Mouse (Mus musculus) limb, embryonic 12.5 days (tissue): Measurements from ENCODE around the gene Zdhhc9. TPM values are rescaled to one million over a fixed set of nuclear protein-coding genes. Genes with fewer than 3 reads are reported as not detected.

ENCODE experiments used
- ATAC-seq: fragments of 200-750 bp; cut with Nextera tagmentation; 2 replicates; pipeline ENCODE4 v1.8.0; 2017; ENCODE audit warnings: low read depth, moderate TSS enrichment; ENCODE audit not compliant: insufficient number of reproducible peaks, insufficient read depth, low FRiP score, low TSS enrichment
- H3K27ac ChIP-seq: fragments of 300-500 bp; sonication (generic); 2 replicates; pipeline ENCODE4 v1.5.1; 2016; ENCODE audit warnings: mild to moderate bottlenecking, moderate library complexity
- H3K27me3 ChIP-seq: fragments of 300-500 bp; sonication (generic); 2 replicates; pipeline ENCODE4 v1.6.1; 2016; ENCODE audit warnings: mild to moderate bottlenecking, moderate library complexity
- H3K36me3 ChIP-seq: fragments of 300-500 bp; sonication (generic); 2 replicates; pipeline ENCODE4 v1.6.1; 2016; ENCODE audit warnings: mild to moderate bottlenecking, moderate library complexity
- H3K4me1 ChIP-seq: fragments of 300-500 bp; sonication (generic); replicated peaks from 2 replicates; pipeline ENCODE4 v1.6.1; 2016
- H3K4me2 ChIP-seq: fragments of 300-500 bp; sonication (generic); 2 replicates; pipeline ENCODE4 v1.6.1; 2016; ENCODE audit warnings: mild to moderate bottlenecking, moderate library complexity
- H3K4me3 ChIP-seq: fragments of 300-500 bp; sonication (generic); replicated peaks from 2 replicates; pipeline ENCODE4 v1.5.1; 2016; ENCODE audit warnings: mild to moderate bottlenecking
- H3K9ac ChIP-seq: fragments of 300-500 bp; sonication (generic); replicated peaks from 2 replicates; pipeline ENCODE4 v1.6.1; 2016; ENCODE audit warnings: mild to moderate bottlenecking, moderate library complexity
- H3K9me3 ChIP-seq: fragments of 300-500 bp; sonication (generic); 2 replicates; pipeline ENCODE4 v1.6.1; 2016; ENCODE audit warnings: mild to moderate bottlenecking, moderate library complexity
- WGBS: fragments of 180-500 bp; shearing (Covaris S2); methylation state at CpG from one replicate; pipeline ENCODE4 v1.1.7; 2016; 5-methylcytosine and 5-hydroxymethylcytosine counted together
- polyA plus RNA-seq: library from polyadenylated mRNA; unstranded; fragments of >200 nt; fragmentation: Nextera tagmentation; extraction: Ambion mirVana; gene quantifications from 2 replicates; pipeline ENCODE4 v1.2.1, GENCODE M21; 2016

Zdhhc9 gene
- polyA plus RNA-seq, 1 experiment from 2014 or later: 3.9 TPM

GRCm38 (mm10) chrX:48143415-48144335, 65.0 kb downstream of the Zdhhc9 start:
- H3K4me3 ChIP-seq: peak overlapping the region; percentile 23; the same call in 1 of the 2 replicates
- no peaks in the 10 kb centered on the region for H3K36me3 ChIP-seq
- 0 out of 2 replicates have a peak, but pooled peaks have one; percentile 37 for ATAC-seq
- no peak overlapping the region for H3K27ac ChIP-seq
- H3K9me3 ChIP-seq: no peaks in the 10 kb centered on the region
- no peak overlapping the region for H3K9ac ChIP-seq
- 52% methylated on average over 26 of the region's 26 CpGs for WGBS
- H3K27me3 ChIP-seq: no peaks in the 10 kb centered on the region; the same call in 1 of the 2 replicates
- H3K4me2 ChIP-seq: peak overlapping the region; percentile 43
- peaks cover 4% of the 10 kb centered on the region; the same call in 1 of the 2 replicates for H3K4me1 ChIP-seq

- Histone ChIP-seq H3K27me3 (no peaks in the 10 kb centered on the region; the same call in 1 of the 2 replicates), H3K4me3 (no peak overlapping the region), H3K27ac (no peak overlapping the region), H3K4me1 (peaks cover 4% of the 10 kb centered on the region; the same call in 1 of the 2 replicates), H3K9ac (no peak overlapping the region), H3K9me3 (no peaks in the 10 kb centered on the region), H3K4me2 (no peak overlapping the region), H3K36me3 (no peaks in the 10 kb centered on the region)
- WGBS: 75% methylated on average over 6 of the region's 6 CpGs
- no peak for ATAC-seq
Measured at GRCm38 (mm10) chrX:48141481-48141880, 67.2 kb downstream of the Zdhhc9 start.

- Histone ChIP-seq H3K4me2 (no peak overlapping the region), H3K36me3 (no peaks in the 10 kb centered on the region), H3K27ac (no peak overlapping the region), H3K9me3 (no peaks in the 10 kb centered on the region), H3K9ac (no peak overlapping the region), H3K27me3 (no peaks in the 10 kb centered on the region), H3K4me3 (no peak overlapping the region), H3K4me1 (peaks cover 4% of the 10 kb centered on the region; the same call in 1 of the 2 replicates)
- 60% methylated on average over 3 of the region's 3 CpGs for WGBS
- no peak for ATAC-seq
Measured at GRCm38 (mm10) chrX:48140286-48140877, 68.3 kb downstream of the Zdhhc9 start.

DNA sequence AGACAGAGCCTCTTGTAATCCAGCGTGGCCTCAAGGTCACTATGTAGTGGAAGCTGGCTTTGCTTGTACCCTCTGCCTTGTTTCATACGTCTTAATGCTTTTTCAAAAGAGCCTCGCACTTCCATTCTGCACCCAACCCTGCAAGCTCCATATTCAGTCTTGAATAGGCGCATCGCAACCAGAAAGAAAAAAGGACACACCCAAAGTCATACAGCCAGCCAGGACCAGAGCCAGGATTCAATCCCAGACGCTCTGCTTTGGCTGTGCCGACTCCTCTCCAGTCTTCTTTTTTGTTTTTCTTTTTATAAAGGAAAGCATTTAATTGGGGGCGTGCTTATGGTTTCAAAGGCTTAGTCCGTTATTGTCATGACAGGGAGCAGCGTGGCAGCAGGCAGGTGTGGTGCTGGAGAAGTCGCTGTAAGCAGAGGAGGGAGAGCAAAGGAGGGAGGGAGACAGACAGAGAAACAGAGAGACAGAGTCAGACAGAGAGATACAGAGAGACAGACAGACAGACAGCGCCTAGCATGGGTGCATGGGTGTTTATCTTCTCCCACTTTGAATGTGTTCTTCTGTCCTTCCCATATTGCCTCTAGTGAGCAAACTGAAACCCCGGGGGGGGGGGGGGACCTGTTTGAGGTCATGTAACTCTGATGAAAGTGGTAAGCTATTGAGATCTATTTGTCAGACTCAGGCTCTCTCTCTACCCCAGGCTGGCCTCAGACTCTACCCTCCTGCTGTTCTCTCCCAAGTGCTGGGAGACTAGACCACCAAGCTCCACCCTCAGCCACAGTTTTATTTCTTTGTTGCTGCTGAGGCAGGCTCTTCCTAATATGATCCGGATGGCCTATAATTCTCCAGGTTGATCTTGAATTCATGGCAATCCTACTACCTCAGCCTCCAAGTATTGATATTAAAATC, 69.1 kb downstream of the Zdhhc9 start:
- Histone ChIP-seq H3K4me1 (peaks cover 4% of the 10 kb centered on the region; the same call in 1 of the 2 replicates), H3K27me3 (no peaks in the 10 kb centered on the region), H3K9me3 (no peaks in the 10 kb centered on the region), H3K9ac (no peak overlapping the region), H3K27ac (no peak overlapping the region), H3K4me3 (no peak overlapping the region), H3K4me2 (no peak overlapping the region), H3K36me3 (no peaks in the 10 kb centered on the region)
- WGBS: 51% methylated on average over 14 of the region's 14 CpGs
- no peak for ATAC-seq

DNA sequence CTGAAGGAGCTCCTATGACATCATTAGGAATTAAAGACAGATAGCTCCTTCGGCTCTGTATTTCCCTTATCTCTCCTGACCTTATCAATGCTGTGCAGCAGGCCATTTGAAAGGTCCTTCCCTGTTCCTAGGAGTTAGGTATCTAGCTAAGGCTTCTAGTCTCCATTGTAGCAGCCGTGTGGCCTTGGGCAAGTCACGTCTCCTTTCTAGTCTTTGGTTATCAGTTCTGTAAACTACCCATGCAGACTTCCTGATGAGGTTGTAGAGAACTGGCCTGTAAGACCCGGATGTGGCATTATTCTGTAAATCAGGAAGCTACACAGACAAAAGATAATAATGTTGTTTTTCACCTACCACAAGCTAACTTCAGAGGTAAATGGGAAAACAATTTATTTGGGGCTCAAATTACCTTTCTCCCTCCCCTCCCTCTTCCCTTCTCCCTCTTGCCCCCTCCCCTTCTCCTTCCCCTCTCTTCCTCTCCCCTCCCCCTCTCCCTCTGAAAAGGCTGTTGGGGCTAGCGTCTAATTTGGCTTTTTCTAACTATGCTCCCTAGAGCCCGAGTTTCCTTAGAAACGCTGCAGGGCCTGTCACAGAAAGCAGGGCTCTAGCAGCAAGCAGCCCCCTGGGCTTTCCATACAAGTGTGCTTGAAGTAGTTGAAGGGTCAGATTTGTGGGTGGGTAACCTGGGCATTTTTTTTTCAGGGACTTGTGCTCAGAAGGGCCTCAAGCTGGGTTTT, 70.0 kb downstream of the Zdhhc9 start:
- Histone ChIP-seq H3K4me3 (no peak overlapping the region), H3K9ac (no peak overlapping the region), H3K27ac (no peak overlapping the region), H3K27me3 (no peaks in the 10 kb centered on the region), H3K4me1 (peaks cover 4% of the 10 kb centered on the region; the same call in 1 of the 2 replicates), H3K9me3 (no peaks in the 10 kb centered on the region), H3K4me2 (no peak overlapping the region), H3K36me3 (no peaks in the 10 kb centered on the region)
- no peak for ATAC-seq
- WGBS: 50% methylated on average over 7 of the region's 7 CpGs

- no peaks in the 10 kb centered on the region for H3K36me3 ChIP-seq
- no peak overlapping the region for H3K27ac ChIP-seq
- H3K9me3 ChIP-seq: no peaks in the 10 kb centered on the region
- H3K4me2 ChIP-seq: no peak overlapping the region
- H3K4me1 ChIP-seq: peaks cover 4% of the 10 kb centered on the region; the same call in 1 of the 2 replicates
- WGBS: 59% methylated on average over 6 of the region's 6 CpGs
- no peak overlapping the region for H3K4me3 ChIP-seq
- no peak for ATAC-seq
- no peaks in the 10 kb centered on the region for H3K27me3 ChIP-seq
- H3K9ac ChIP-seq: no peak overlapping the region
Measured at GRCm38 (mm10) chrX:48138011-48138410, 70.7 kb downstream of the Zdhhc9 start.

DNA sequence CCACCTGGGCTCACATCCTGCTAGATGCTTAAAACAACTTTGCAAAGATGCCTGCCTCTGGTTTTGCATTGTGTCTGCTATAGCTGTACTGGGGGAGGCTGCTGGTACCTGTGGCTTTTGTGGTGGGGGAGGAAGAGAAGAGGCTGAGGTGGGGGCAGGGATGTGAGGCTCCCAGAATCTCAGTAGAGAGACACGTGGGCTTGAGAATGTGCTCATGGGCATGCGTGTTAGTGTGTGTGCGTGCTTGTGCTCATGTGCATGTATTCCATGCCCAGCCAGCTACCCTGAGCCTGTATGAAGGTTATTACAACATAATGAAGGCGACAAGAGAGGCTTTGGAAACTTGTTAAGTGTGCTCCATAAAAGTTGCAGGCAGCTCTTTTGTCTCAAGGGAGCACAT, 71.7 kb downstream of the Zdhhc9 start:
- H3K27ac ChIP-seq: no peak overlapping the region
- H3K9me3 ChIP-seq: no peaks in the 10 kb centered on the region
- H3K36me3 ChIP-seq: no peaks in the 10 kb centered on the region
- WGBS: 86% methylated on average over 4 of the region's 4 CpGs
- no peak overlapping the region for H3K9ac ChIP-seq
- no peak for ATAC-seq
- H3K4me3 ChIP-seq: no peak overlapping the region
- peaks cover 4% of the 10 kb centered on the region; the same call in 1 of the 2 replicates for H3K4me1 ChIP-seq
- H3K4me2 ChIP-seq: no peak overlapping the region
- no peaks in the 10 kb centered on the region for H3K27me3 ChIP-seq

DNA sequence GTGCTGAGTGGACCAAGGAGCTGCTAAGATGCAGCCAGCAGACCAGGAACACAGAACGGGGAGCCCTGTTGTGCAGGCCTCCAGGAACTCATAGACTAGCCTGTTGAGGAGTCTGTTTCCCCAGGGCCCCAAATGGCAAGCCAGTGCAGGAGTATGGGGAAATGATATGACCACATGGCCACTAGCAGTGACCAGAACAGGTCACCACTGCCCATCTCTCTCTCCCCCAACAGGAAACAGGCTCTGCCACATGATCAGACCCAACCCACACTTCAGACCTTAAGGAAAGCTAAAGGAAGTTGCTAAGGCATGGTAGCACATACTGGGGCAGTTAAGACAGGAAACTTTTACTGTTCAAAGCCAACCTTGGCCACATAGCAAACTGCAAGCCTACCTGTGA, 79.5 kb downstream of the Zdhhc9 start:
- Histone ChIP-seq H3K4me2 (no peak overlapping the region), H3K36me3 (no peaks in the 10 kb centered on the region), H3K9ac (no peak overlapping the region), H3K4me1 (no peaks in the 10 kb centered on the region), H3K9me3 (no peaks in the 10 kb centered on the region), H3K27ac (no peak overlapping the region), H3K4me3 (no peak overlapping the region), H3K27me3 (0 out of 2 replicates have a peak, but pooled peaks cover 5% of the 10 kb centered on the region)
- 61% methylated on average over 1 of the region's 1 CpGs for WGBS
- no peak for ATAC-seq

GRCm38 (mm10) chrX:48127502-48128218, 81.0 kb downstream of the Zdhhc9 start:
- H3K27me3 ChIP-seq: 0 out of 2 replicates have a peak, but pooled peaks cover 5% of the 10 kb centered on the region
- no peaks in the 10 kb centered on the region for H3K36me3 ChIP-seq
- no peak overlapping the region for H3K4me2 ChIP-seq
- no peak overlapping the region for H3K4me3 ChIP-seq
- no peaks in the 10 kb centered on the region for H3K9me3 ChIP-seq
- 75% methylated on average over 6 of the region's 6 CpGs for WGBS
- ATAC-seq: no peak
- no peaks in the 10 kb centered on the region for H3K4me1 ChIP-seq
- H3K27ac ChIP-seq: no peak overlapping the region
- H3K9ac ChIP-seq: no peak overlapping the region
